Mouse (Mus musculus) ES-E14 (cell line): ENCODE results near the gene Echs1.

Experiments used
- HCFC1 ChIP-seq: IDR thresholded peaks from 2 replicates; pipeline ENCODE4 v1.6.1; 2012; ENCODE audit warnings: low read length, inconsistent platforms, borderline replicate concordance; ENCODE audit not compliant: insufficient read depth
- MAFK ChIP-seq: IDR thresholded peaks from 2 replicates; pipeline ENCODE4 v1.6.1; 2014; ENCODE audit warnings: mild to moderate bottlenecking, low read depth, low read length, inconsistent platforms; ENCODE audit not compliant: insufficient read depth
- ZC3H11A ChIP-seq: IDR thresholded peaks from 2 replicates; pipeline ENCODE4 v1.6.1; 2012; ENCODE audit warnings: low read depth, mild to moderate bottlenecking, inconsistent platforms, low read length, borderline replicate concordance
- ZNF384 ChIP-seq: IDR thresholded peaks from 2 replicates; pipeline ENCODE4 v1.6.1; 2012; ENCODE audit warnings: low read depth, low read length, inconsistent platforms

DNA sequence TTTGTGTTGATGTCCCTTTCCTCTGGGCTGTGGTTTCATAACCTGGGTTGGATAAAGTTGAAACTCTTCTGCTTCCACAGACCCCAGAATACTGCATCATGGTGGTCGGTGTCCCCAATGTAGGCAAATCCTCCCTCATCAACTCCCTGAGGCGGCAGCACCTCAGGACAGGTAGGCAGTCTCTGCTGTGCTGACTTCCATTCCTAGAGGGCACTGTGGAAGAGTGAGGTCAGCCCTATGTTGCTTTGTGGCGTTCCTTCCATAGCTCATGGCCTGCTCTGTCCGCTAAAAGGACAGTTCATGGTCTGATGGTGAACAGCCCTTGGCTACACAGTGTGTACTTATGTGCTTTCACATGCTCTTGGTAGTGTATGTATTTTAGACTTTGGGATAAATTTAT is 28.3 kb upstream of the Echs1 start:
- TF ChIP-seq MAFK (no peak), ZC3H11A (no peak), ZNF384 (no peak), HCFC1 (no peak)
